Mouse (Mus musculus): ENCODE data around the gene Col1a1. TPM values are rescaled to one million over a fixed set of nuclear protein-coding genes. Genes with fewer than 3 reads are reported as not detected.

The Col1a1 gene
- polyA plus RNA-seq, 1 experiment from 2014 or later: 89.0 TPM

DNA sequence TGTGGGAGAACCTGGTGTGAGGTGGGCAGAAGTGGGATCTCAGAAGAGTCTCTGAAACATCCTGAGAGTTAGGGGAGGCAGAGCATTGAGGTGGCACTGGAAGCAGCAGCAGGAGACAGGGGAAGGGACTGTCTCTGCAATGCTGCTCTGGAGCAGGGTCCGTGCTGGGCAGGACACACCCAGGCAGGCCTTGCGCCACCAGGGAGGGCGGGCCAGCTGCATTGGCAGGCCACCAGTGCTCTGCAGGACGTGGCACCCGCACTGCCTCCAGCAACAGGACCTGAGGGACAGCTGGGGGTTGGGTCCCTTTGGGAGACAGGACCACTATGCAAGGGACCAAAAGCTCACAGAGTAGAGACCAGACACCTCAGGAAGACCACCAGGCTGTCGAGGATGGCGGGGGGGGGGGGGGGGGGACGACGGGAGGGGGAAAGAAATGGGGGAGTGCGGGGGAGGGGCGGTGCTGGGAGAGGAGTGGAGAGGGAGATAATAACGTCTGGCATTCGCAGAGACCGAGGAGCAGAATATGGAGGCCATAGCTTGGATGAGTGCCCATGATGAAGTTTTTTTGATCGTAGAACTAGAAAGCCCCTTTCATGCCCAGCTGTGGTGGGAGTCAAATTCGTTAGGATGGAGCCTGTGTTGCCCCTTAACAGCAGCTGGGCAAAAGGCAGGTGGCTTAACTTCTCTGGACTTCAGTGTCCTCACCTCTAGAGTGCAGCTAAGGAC, 20.2 kb upstream of the Col1a1 start:
- no peak for DNase-seq (ENCODE audit: low spot score)
- Histone ChIP-seq H3K4me3 (ENCODE audit: low read depth, low read length) (no peak overlapping the region), H3K36me3 (ENCODE audit: control insufficient read depth, insufficient read depth, low read length) (no peaks in the 10 kb centered on the region), H3K27ac (replicated peaks; ENCODE audit: low read depth, low read length) (no peak overlapping the region), H3K4me2 (ENCODE audit: low read depth, severe bottlenecking) (no peak overlapping the region), H3K27me3 (ENCODE audit: control insufficient read depth, insufficient read depth, low read length) (no peaks in the 10 kb centered on the region), H3K9ac (ENCODE audit: low read length) (no peak overlapping the region), H3K4me1 (ENCODE audit: control insufficient read depth, insufficient read depth, low read length) (peaks cover 10% of the 10 kb centered on the region), H3K9me3 (ENCODE audit: control insufficient read depth, low read length) (no peaks in the 10 kb centered on the region)
- 29% methylated on average over 12 of the region's 16 CpGs for WGBS
- no peak; the same call in 1 of the 2 replicates for ATAC-seq (ENCODE audit: insufficient number of reproducible peaks, low FRiP score, low TSS enrichment, low read depth)

- ATAC-seq (ENCODE audit: insufficient number of reproducible peaks, low FRiP score, low TSS enrichment, low read depth) (no peak), DNase-seq (ENCODE audit: low spot score) (no peak)
- H3K9me3 ChIP-seq (ENCODE audit: control insufficient read depth, low read length): no peaks in the 10 kb centered on the region
- no peaks in the 10 kb centered on the region for H3K36me3 ChIP-seq (ENCODE audit: control insufficient read depth, insufficient read depth, low read length)
- H3K4me2 ChIP-seq (ENCODE audit: low read depth, severe bottlenecking): no peak overlapping the region
- no peak overlapping the region for H3K4me3 ChIP-seq (ENCODE audit: low read depth, low read length)
- H3K27ac ChIP-seq (replicated peaks; ENCODE audit: low read depth, low read length): no peak overlapping the region
- WGBS: 23% methylated on average over 4 of the region's 4 CpGs
- no peaks in the 10 kb centered on the region for H3K27me3 ChIP-seq (ENCODE audit: control insufficient read depth, insufficient read depth, low read length)
- peaks cover 10% of the 10 kb centered on the region for H3K4me1 ChIP-seq (ENCODE audit: control insufficient read depth, insufficient read depth, low read length)
- H3K9ac ChIP-seq (ENCODE audit: low read length): no peak overlapping the region
These were observed 19.5 kb upstream of the Col1a1 start for GRCm38 (mm10) chr11:94916477-94916876.

- ATAC-seq (ENCODE audit: insufficient number of reproducible peaks, low FRiP score, low TSS enrichment, low read depth) (no peak), DNase-seq (ENCODE audit: low spot score) (no peak)
- WGBS: 83% methylated on average over 6 of the region's 6 CpGs
- Histone ChIP-seq H3K27me3 (ENCODE audit: control insufficient read depth, insufficient read depth, low read length) (no peaks in the 10 kb centered on the region), H3K4me2 (ENCODE audit: low read depth, severe bottlenecking) (no peak overlapping the region), H3K36me3 (ENCODE audit: control insufficient read depth, insufficient read depth, low read length) (no peaks in the 10 kb centered on the region), H3K4me1 (ENCODE audit: control insufficient read depth, insufficient read depth, low read length) (peaks cover 10% of the 10 kb centered on the region), H3K9me3 (ENCODE audit: control insufficient read depth, low read length) (no peaks in the 10 kb centered on the region), H3K9ac (ENCODE audit: low read length) (no peak overlapping the region), H3K27ac (replicated peaks; ENCODE audit: low read depth, low read length) (no peak overlapping the region), H3K4me3 (ENCODE audit: low read depth, low read length) (no peak overlapping the region)
These were observed 18.3 kb upstream of the Col1a1 start for GRCm38 (mm10) chr11:94917717-94918116.

- 44% methylated on average over 6 of the region's 6 CpGs for WGBS
- Histone ChIP-seq H3K27ac (replicated peaks; ENCODE audit: low read depth, low read length) (no peak overlapping the region), H3K4me3 (ENCODE audit: low read depth, low read length) (no peak overlapping the region), H3K27me3 (ENCODE audit: control insufficient read depth, insufficient read depth, low read length) (no peaks in the 10 kb centered on the region), H3K4me1 (ENCODE audit: control insufficient read depth, insufficient read depth, low read length) (peaks cover 7% of the 10 kb centered on the region), H3K9me3 (ENCODE audit: control insufficient read depth, low read length) (no peaks in the 10 kb centered on the region), H3K36me3 (ENCODE audit: control insufficient read depth, insufficient read depth, low read length) (no peaks in the 10 kb centered on the region), H3K4me2 (ENCODE audit: low read depth, severe bottlenecking) (no peak overlapping the region), H3K9ac (ENCODE audit: low read length) (no peak overlapping the region)
- ATAC-seq (ENCODE audit: insufficient number of reproducible peaks, low FRiP score, low TSS enrichment, low read depth) (no peak), DNase-seq (ENCODE audit: low spot score) (no peak)
These were observed 15.0 kb upstream of the Col1a1 start for GRCm38 (mm10) chr11:94920996-94921401.

GRCm38 (mm10) chr11:94924977-94925376, 11.0 kb upstream of the Col1a1 start:
- 92% methylated on average over 4 of the region's 4 CpGs for WGBS

GRCm38 (mm10) chr11:94926431-94926830, 9.6 kb upstream of the Col1a1 start:
- 54% methylated on average over 11 of the region's 11 CpGs for WGBS
- Histone ChIP-seq H3K36me3 (ENCODE audit: control insufficient read depth, insufficient read depth, low read length) (no peaks in the 10 kb centered on the region), H3K27me3 (ENCODE audit: control insufficient read depth, insufficient read depth, low read length) (no peaks in the 10 kb centered on the region), H3K4me2 (ENCODE audit: low read depth, severe bottlenecking) (no peak overlapping the region), H3K9ac (ENCODE audit: low read length) (no peak overlapping the region), H3K4me3 (ENCODE audit: low read depth, low read length) (no peak overlapping the region), H3K27ac (replicated peaks; ENCODE audit: low read depth, low read length) (no peak overlapping the region), H3K9me3 (ENCODE audit: control insufficient read depth, low read length) (no peaks in the 10 kb centered on the region), H3K4me1 (ENCODE audit: control insufficient read depth, insufficient read depth, low read length) (peaks cover 33% of the 10 kb centered on the region)
- no peak for ATAC-seq (ENCODE audit: insufficient number of reproducible peaks, low FRiP score, low TSS enrichment, low read depth)
- no peak for DNase-seq (ENCODE audit: low spot score)

More at GRCm38 (mm10) chr11:94924977-94925376, 11.0 kb upstream of the Col1a1 start:
- DNase-seq (ENCODE audit: low spot score) (no peak), ATAC-seq (ENCODE audit: insufficient number of reproducible peaks, low FRiP score, low TSS enrichment, low read depth) (no peak)
- Histone ChIP-seq H3K36me3 (ENCODE audit: control insufficient read depth, insufficient read depth, low read length) (no peaks in the 10 kb centered on the region), H3K4me3 (ENCODE audit: low read depth, low read length) (no peak overlapping the region), H3K9me3 (ENCODE audit: control insufficient read depth, low read length) (no peaks in the 10 kb centered on the region), H3K4me2 (ENCODE audit: low read depth, severe bottlenecking) (no peak overlapping the region), H3K4me1 (ENCODE audit: control insufficient read depth, insufficient read depth, low read length) (peaks cover 24% of the 10 kb centered on the region), H3K27ac (replicated peaks; ENCODE audit: low read depth, low read length) (no peak overlapping the region), H3K27me3 (ENCODE audit: control insufficient read depth, insufficient read depth, low read length) (no peaks in the 10 kb centered on the region), H3K9ac (ENCODE audit: low read length) (no peak overlapping the region)

DNA sequence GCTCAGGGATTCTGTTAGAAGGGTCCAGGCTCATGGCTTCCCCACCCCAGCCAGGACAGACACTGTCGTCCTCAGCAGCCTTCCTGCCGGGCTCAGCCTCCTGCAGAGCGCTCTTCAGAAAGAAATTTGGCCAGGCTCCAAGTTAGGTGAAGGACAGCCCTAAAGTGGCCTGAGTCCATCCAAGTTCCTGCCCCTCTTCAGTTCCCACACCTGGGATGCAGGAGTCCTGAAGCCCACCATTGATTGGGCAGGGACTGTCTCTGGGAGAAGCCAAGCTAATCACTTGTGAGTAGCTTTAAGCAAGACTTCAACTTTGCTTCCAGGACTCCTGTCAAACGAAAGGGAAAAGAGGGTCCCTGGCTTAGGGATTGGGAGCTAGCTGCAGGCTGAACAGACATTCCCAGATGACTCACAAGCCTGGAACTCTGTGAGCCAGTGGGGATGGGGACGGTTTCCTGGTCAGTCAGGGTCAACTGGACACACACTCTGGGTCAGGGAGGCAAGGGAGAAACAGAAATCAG, 8.2 kb upstream of the Col1a1 start:
- no peak overlapping the region for H3K9ac ChIP-seq (ENCODE audit: low read length)
- peaks cover 33% of the 10 kb centered on the region for H3K4me1 ChIP-seq (ENCODE audit: control insufficient read depth, insufficient read depth, low read length)

DNA sequence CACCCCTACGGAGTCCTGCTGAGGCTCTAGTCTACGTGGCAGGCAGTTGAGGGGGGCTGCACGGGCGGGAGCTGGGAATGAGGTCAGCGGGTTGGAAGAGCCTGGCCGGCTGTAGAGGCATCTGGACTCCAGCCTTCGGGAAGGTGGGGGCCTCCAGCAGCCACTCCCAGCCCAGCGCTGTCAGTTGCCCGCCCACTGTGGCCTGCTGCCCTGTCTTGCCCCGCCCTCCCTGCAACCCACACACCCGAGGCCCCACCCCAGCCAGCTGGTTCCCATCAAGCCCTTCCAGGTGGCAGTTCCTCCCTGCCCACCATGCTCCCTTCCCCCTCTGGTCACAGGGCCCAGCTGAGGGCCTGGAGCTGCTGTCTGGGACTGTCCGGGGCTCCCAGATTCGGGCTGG, 7.2 kb upstream of the Col1a1 start:
- Histone ChIP-seq H3K4me2 (ENCODE audit: low read depth, severe bottlenecking) (peak overlapping the region; percentile 38), H3K9me3 (ENCODE audit: control insufficient read depth, low read length) (no peaks in the 10 kb centered on the region), H3K4me3 (ENCODE audit: low read depth, low read length) (no peak overlapping the region), H3K27ac (replicated peaks; ENCODE audit: low read depth, low read length) (peak overlapping the region; percentile 91), H3K36me3 (ENCODE audit: control insufficient read depth, insufficient read depth, low read length) (no peaks in the 10 kb centered on the region), H3K27me3 (ENCODE audit: control insufficient read depth, insufficient read depth, low read length) (no peaks in the 10 kb centered on the region), H3K9ac (ENCODE audit: low read length) (no peak overlapping the region), H3K4me1 (ENCODE audit: control insufficient read depth, insufficient read depth, low read length) (peaks cover 43% of the 10 kb centered on the region)
- peak; percentile 98 for DNase-seq (ENCODE audit: low spot score)
- WGBS: 2% methylated on average over 13 of the region's 13 CpGs
- ATAC-seq (ENCODE audit: insufficient number of reproducible peaks, low FRiP score, low TSS enrichment, low read depth): peak; percentile 93

More for the DNA sequence above, 8.2 kb upstream of the Col1a1 start:
- Histone ChIP-seq H3K27ac (replicated peaks; ENCODE audit: low read depth, low read length) (peak overlapping the region; percentile 91), H3K4me2 (ENCODE audit: low read depth, severe bottlenecking) (no peak overlapping the region), H3K9me3 (ENCODE audit: control insufficient read depth, low read length) (no peaks in the 10 kb centered on the region), H3K36me3 (ENCODE audit: control insufficient read depth, insufficient read depth, low read length) (no peaks in the 10 kb centered on the region), H3K27me3 (ENCODE audit: control insufficient read depth, insufficient read depth, low read length) (no peaks in the 10 kb centered on the region), H3K4me3 (ENCODE audit: low read depth, low read length) (no peak overlapping the region)
- WGBS: 22% methylated on average over 5 of the region's 5 CpGs
- ATAC-seq (ENCODE audit: insufficient number of reproducible peaks, low FRiP score, low TSS enrichment, low read depth) (no peak), DNase-seq (ENCODE audit: low spot score) (peak; percentile 37)

All from limb, embryonic 11.5 days (tissue).